Mouse (Mus musculus): ENCODE measurements around the gene Tarbp2. TPM values are rescaled to one million over a fixed set of nuclear protein-coding genes. Genes with fewer than 3 reads are reported as not detected.

The Tarbp2 gene
- polyA plus RNA-seq, 1 experiment, result 67.5 TPM

GRCm38 (mm10) chr15:102533926-102534325 is 15.9 kb downstream of the Tarbp2 start:
- no peak overlapping the region for H3K27ac ChIP-seq (ENCODE audit: control insufficient read depth, insufficient read depth, low read depth, low read length, poor library complexity)
- WGBS, result 86% methylated on average over 7 of the region's 7 CpGs
- TF ChIP-seq CTCF (IDR thresholded peaks at IDR 0.05; ENCODE audit: control insufficient read depth, insufficient read depth, low read length), result no peak
- no peak for TF ChIP-seq POLR2A (IDR thresholded peaks at IDR 0.05; ENCODE audit: borderline replicate concordance, control insufficient read depth, low read depth, low read length)
- H3K4me1 ChIP-seq (ENCODE audit: control insufficient read depth, insufficient read depth, low read length), result no peaks in the 10 kb centered on the region
- no peak overlapping the region for H3K4me3 ChIP-seq (replicated peaks; ENCODE audit: control insufficient read depth, low read depth, low read length)

- no peaks in the 10 kb centered on the region for H3K4me1 ChIP-seq (ENCODE audit: control insufficient read depth, insufficient read depth, low read length)
- TF ChIP-seq POLR2A (IDR thresholded peaks at IDR 0.05; ENCODE audit: borderline replicate concordance, control insufficient read depth, low read depth, low read length) (no peak), CTCF (IDR thresholded peaks at IDR 0.05; ENCODE audit: control insufficient read depth, insufficient read depth, low read length) (no peak)
- H3K4me3 ChIP-seq (replicated peaks; ENCODE audit: control insufficient read depth, low read depth, low read length), result no peak overlapping the region
- 82% methylated on average over 4 of the region's 4 CpGs for WGBS
- H3K27ac ChIP-seq (ENCODE audit: control insufficient read depth, insufficient read depth, low read depth, low read length, poor library complexity), result no peak overlapping the region
Measured at GRCm38 (mm10) chr15:102544801-102545200, 26.8 kb downstream of the Tarbp2 start.

- WGBS, result 83% methylated on average over 3 of the region's 3 CpGs
- no peaks in the 10 kb centered on the region for H3K4me1 ChIP-seq (ENCODE audit: control insufficient read depth, insufficient read depth, low read length)
- no peak overlapping the region for H3K27ac ChIP-seq (ENCODE audit: control insufficient read depth, insufficient read depth, low read depth, low read length, poor library complexity)
- TF ChIP-seq POLR2A (IDR thresholded peaks at IDR 0.05; ENCODE audit: borderline replicate concordance, control insufficient read depth, low read depth, low read length) (no peak), CTCF (IDR thresholded peaks at IDR 0.05; ENCODE audit: control insufficient read depth, insufficient read depth, low read length) (no peak)
- no peak overlapping the region for H3K4me3 ChIP-seq (replicated peaks; ENCODE audit: control insufficient read depth, low read depth, low read length)
Measured at GRCm38 (mm10) chr15:102546246-102546645, 28.3 kb downstream of the Tarbp2 start.

GRCm38 (mm10) chr15:102546677-102547427 is 28.9 kb downstream of the Tarbp2 start:
- Histone ChIP-seq H3K27ac (ENCODE audit: control insufficient read depth, insufficient read depth, low read depth, low read length, poor library complexity) (no peak overlapping the region), H3K4me3 (replicated peaks; ENCODE audit: control insufficient read depth, low read depth, low read length) (no peak overlapping the region), H3K4me1 (ENCODE audit: control insufficient read depth, insufficient read depth, low read length) (no peaks in the 10 kb centered on the region)
- 90% methylated on average over 3 of the region's 3 CpGs for WGBS
- TF ChIP-seq CTCF (IDR thresholded peaks at IDR 0.05; ENCODE audit: control insufficient read depth, insufficient read depth, low read length) (no peak), POLR2A (IDR thresholded peaks at IDR 0.05; ENCODE audit: borderline replicate concordance, control insufficient read depth, low read depth, low read length) (no peak)

GRCm38 (mm10) chr15:102547478-102547877 is 29.5 kb downstream of the Tarbp2 start:
- 83% methylated on average over 3 of the region's 3 CpGs for WGBS
- TF ChIP-seq POLR2A (IDR thresholded peaks at IDR 0.05; ENCODE audit: borderline replicate concordance, control insufficient read depth, low read depth, low read length) (no peak), CTCF (IDR thresholded peaks at IDR 0.05; ENCODE audit: control insufficient read depth, insufficient read depth, low read length) (no peak)

GRCm38 (mm10) chr15:102552599-102552998 is 34.6 kb downstream of the Tarbp2 start:
- no peaks in the 10 kb centered on the region for H3K4me1 ChIP-seq (ENCODE audit: control insufficient read depth, insufficient read depth, low read length)
- WGBS, result 95% methylated on average over 5 of the region's 5 CpGs
- TF ChIP-seq CTCF (IDR thresholded peaks at IDR 0.05; ENCODE audit: control insufficient read depth, insufficient read depth, low read length) (no peak), POLR2A (IDR thresholded peaks at IDR 0.05; ENCODE audit: borderline replicate concordance, control insufficient read depth, low read depth, low read length) (no peak)

More at GRCm38 (mm10) chr15:102547478-102547877, 29.5 kb downstream of the Tarbp2 start:
- no peak overlapping the region for H3K27ac ChIP-seq (ENCODE audit: control insufficient read depth, insufficient read depth, low read depth, low read length, poor library complexity)
- H3K4me3 ChIP-seq (replicated peaks; ENCODE audit: control insufficient read depth, low read depth, low read length), result no peak overlapping the region
- H3K4me1 ChIP-seq (ENCODE audit: control insufficient read depth, insufficient read depth, low read length), result no peaks in the 10 kb centered on the region

GRCm38 (mm10) chr15:102555581-102555980 is 37.6 kb downstream of the Tarbp2 start:
- TF ChIP-seq POLR2A (IDR thresholded peaks at IDR 0.05; ENCODE audit: borderline replicate concordance, control insufficient read depth, low read depth, low read length), result no peak
- no peak for TF ChIP-seq CTCF (IDR thresholded peaks at IDR 0.05; ENCODE audit: control insufficient read depth, insufficient read depth, low read length)
- 87% methylated on average over 1 of the region's 1 CpGs for WGBS
- no peak overlapping the region for H3K27ac ChIP-seq (ENCODE audit: control insufficient read depth, insufficient read depth, low read depth, low read length, poor library complexity)
- H3K4me3 ChIP-seq (replicated peaks; ENCODE audit: control insufficient read depth, low read depth, low read length), result no peak overlapping the region
- no peaks in the 10 kb centered on the region for H3K4me1 ChIP-seq (ENCODE audit: control insufficient read depth, insufficient read depth, low read length)

More at GRCm38 (mm10) chr15:102552599-102552998, 34.6 kb downstream of the Tarbp2 start:
- H3K4me3 ChIP-seq (replicated peaks; ENCODE audit: control insufficient read depth, low read depth, low read length), result no peak overlapping the region
- H3K27ac ChIP-seq (ENCODE audit: control insufficient read depth, insufficient read depth, low read depth, low read length, poor library complexity), result no peak overlapping the region

GRCm38 (mm10) chr15:102557580-102557979 is 39.6 kb downstream of the Tarbp2 start:
- no peaks in the 10 kb centered on the region for H3K4me1 ChIP-seq (ENCODE audit: control insufficient read depth, insufficient read depth, low read length)
- no peak overlapping the region for H3K4me3 ChIP-seq (replicated peaks; ENCODE audit: control insufficient read depth, low read depth, low read length)
- H3K27ac ChIP-seq (ENCODE audit: control insufficient read depth, insufficient read depth, low read depth, low read length, poor library complexity), result no peak overlapping the region
- no peak for TF ChIP-seq CTCF (IDR thresholded peaks at IDR 0.05; ENCODE audit: control insufficient read depth, insufficient read depth, low read length)
- no peak for TF ChIP-seq POLR2A (IDR thresholded peaks at IDR 0.05; ENCODE audit: borderline replicate concordance, control insufficient read depth, low read depth, low read length)
